Mouse (Mus musculus) midbrain, postnatal 0 days (tissue): ENCODE measurements around the gene C77080. TPM values are rescaled to one million over a fixed set of nuclear protein-coding genes. Genes with fewer than 3 reads are reported as not detected.

Experiments
- ATAC-seq: fragments of 200-750 bp; cut with Nextera tagmentation; 2 replicates; pipeline ENCODE4 v1.8.0; 2017; ENCODE audit warnings: moderate number of reproducible peaks, mild to moderate bottlenecking, moderate TSS enrichment, moderate library complexity; ENCODE audit not compliant: low FRiP score
- DNase-seq: peaks from one replicate; pipeline ENCODE4 v3.0.0-alpha.2; 2015; ENCODE audit warnings: low spot score
- H3K27ac ChIP-seq: fragments of 300-500 bp; sonication (generic); 2 replicates; pipeline ENCODE4 v1.5.1; 2014; ENCODE audit warnings: low read depth, mild to moderate bottlenecking, low read length, mixed read lengths
- H3K27me3 ChIP-seq: fragments of 300-500 bp; sonication (generic); 2 replicates; pipeline ENCODE4 v1.6.1; 2014; ENCODE audit warnings: low read length, control low read depth, mixed read lengths; ENCODE audit not compliant: insufficient read depth
- H3K36me3 ChIP-seq: fragments of 300-500 bp; sonication (generic); 2 replicates; pipeline ENCODE4 v1.6.1; 2014; ENCODE audit warnings: low read length, control low read depth, mixed read lengths; ENCODE audit not compliant: insufficient read depth
- H3K4me1 ChIP-seq: fragments of 300-500 bp; sonication (generic); 2 replicates; pipeline ENCODE4 v1.6.1; 2014; ENCODE audit warnings: mild to moderate bottlenecking, control low read depth, antibody characterized with exemption, low read length, mixed read lengths; ENCODE audit not compliant: insufficient read depth
- H3K4me2 ChIP-seq: fragments of 300-500 bp; sonication (generic); 2 replicates; pipeline ENCODE4 v1.6.1; 2014; ENCODE audit warnings: low read depth, mild to moderate bottlenecking, low read length, mixed read lengths; ENCODE audit not compliant: poor library complexity, severe bottlenecking
- H3K4me3 ChIP-seq: fragments of 300-500 bp; sonication (generic); 2 replicates; pipeline ENCODE4 v1.5.1; 2014; ENCODE audit warnings: low read depth, mild to moderate bottlenecking, low read length, moderate library complexity
- H3K9ac ChIP-seq: fragments of 300-500 bp; sonication (generic); replicated peaks from 2 replicates; pipeline ENCODE4 v1.6.1; 2014; ENCODE audit warnings: mild to moderate bottlenecking, low read length, moderate library complexity, mixed read lengths; ENCODE audit not compliant: poor library complexity, severe bottlenecking
- H3K9me3 ChIP-seq: fragments of 300-500 bp; sonication (generic); 2 replicates; pipeline ENCODE4 v1.6.1; 2016; ENCODE audit warnings: low read length, control low read depth
- CTCF ChIP-seq: IDR thresholded peaks from 2 replicates; pipeline ENCODE4 v1.5.1; 2016; ENCODE audit warnings: antibody characterized with exemption, mild to moderate bottlenecking
- WGBS: fragments of 180-500 bp; shearing (Covaris S2); extraction: QIAGEN DNeasy Blood & Tissue Kit; methylation state at CpG from one replicate; pipeline ENCODE4 v1.1.7; 2014; 5-methylcytosine and 5-hydroxymethylcytosine counted together
- polyA plus RNA-seq: library from polyadenylated mRNA; unstranded; fragments of >200 nt; fragmentation: Nextera tagmentation; extraction: Ambion mirVana; gene quantifications from 2 replicates; pipeline ENCODE4 v1.2.1, GENCODE M21; 2015
- total RNA-seq: library from RNA; depleted of rRNA; stranded (reverse); fragments of >200 nt; gene quantifications from 2 replicates; pipeline ENCODE4 v1.2.3, GENCODE M21; 2014

C77080 gene
- total and polyA plus RNA-seq, 2 experiments from 2014 or later, result 5.2 to 25.6 TPM

GRCm38 (mm10) chr4:129256450-129257380 is 4.5 kb downstream of the C77080 start:
- no peak for TF ChIP-seq CTCF
- H3K4me1 ChIP-seq, result peaks cover 4% of the 10 kb centered on the region; the same call in 1 of the 2 replicates
- no peak overlapping the region for H3K9ac ChIP-seq
- H3K36me3 ChIP-seq, result no peaks in the 10 kb centered on the region
- WGBS, result 30% methylated on average over 8 of the region's 8 CpGs
- H3K4me3 ChIP-seq, result no peak overlapping the region
- ATAC-seq (no peak), DNase-seq (peak; percentile 32)
- no peaks in the 10 kb centered on the region for H3K27me3 ChIP-seq
- H3K9me3 ChIP-seq, result no peaks in the 10 kb centered on the region
- no peak overlapping the region for H3K27ac ChIP-seq
- H3K4me2 ChIP-seq, result no peak overlapping the region

- H3K4me1 ChIP-seq, result peaks cover 4% of the 10 kb centered on the region; the same call in 1 of the 2 replicates
- peaks cover 9% of the 10 kb centered on the region; the same call in 1 of the 2 replicates for H3K27me3 ChIP-seq
- ATAC-seq (no peak), DNase-seq (no peak)
- H3K36me3 ChIP-seq, result no peaks in the 10 kb centered on the region
- no peaks in the 10 kb centered on the region for H3K9me3 ChIP-seq
- 94% methylated on average over 3 of the region's 3 CpGs for WGBS
- no peak overlapping the region for H3K9ac ChIP-seq
- TF ChIP-seq CTCF, result no peak
- no peak overlapping the region for H3K4me3 ChIP-seq
- no peak overlapping the region for H3K4me2 ChIP-seq
- no peak overlapping the region for H3K27ac ChIP-seq
Observed at GRCm38 (mm10) chr4:129254571-129254970, 6.6 kb downstream of the C77080 start.

GRCm38 (mm10) chr4:129252492-129252891 is 8.7 kb downstream of the C77080 start:
- no peaks in the 10 kb centered on the region for H3K36me3 ChIP-seq
- H3K27ac ChIP-seq, result no peak overlapping the region
- TF ChIP-seq CTCF, result no peak
- no peak for DNase-seq
- H3K9ac ChIP-seq, result no peak overlapping the region
- no peak overlapping the region for H3K4me2 ChIP-seq
- H3K27me3 ChIP-seq, result peaks cover 13% of the 10 kb centered on the region; the same call in 1 of the 2 replicates
- peaks cover 8% of the 10 kb centered on the region; the same call in 1 of the 2 replicates for H3K4me1 ChIP-seq
- no peak overlapping the region for H3K4me3 ChIP-seq
- H3K9me3 ChIP-seq, result no peaks in the 10 kb centered on the region
- no peak for ATAC-seq
- 94% methylated on average over 2 of the region's 2 CpGs for WGBS

- Histone ChIP-seq H3K4me2 (peak overlapping the region; percentile 12), H3K9me3 (no peaks in the 10 kb centered on the region), H3K9ac (0 out of 2 replicates have a peak overlapping the region, but pooled peaks have one; percentile 19), H3K4me1 (peaks cover 6% of the 10 kb centered on the region; the same call in 1 of the 2 replicates), H3K27ac (no peak overlapping the region), H3K27me3 (peaks cover 21% of the 10 kb centered on the region), H3K4me3 (no peak overlapping the region), H3K36me3 (no peaks in the 10 kb centered on the region)
- 5% methylated on average over 15 of the region's 15 CpGs for WGBS
- no peak for TF ChIP-seq CTCF
- DNase-seq (peak; percentile 16), ATAC-seq (no peak)
Observed at GRCm38 (mm10) chr4:129251482-129252125, 9.6 kb downstream of the C77080 start.

- Histone ChIP-seq H3K9ac (0 out of 2 replicates have a peak overlapping the region, but pooled peaks have one; percentile 19), H3K9me3 (no peaks in the 10 kb centered on the region), H3K4me3 (no peak overlapping the region), H3K4me2 (peak overlapping the region; percentile 12; the same call in 1 of the 2 replicates), H3K27me3 (peaks cover 21% of the 10 kb centered on the region), H3K27ac (no peak overlapping the region), H3K4me1 (peaks cover 4% of the 10 kb centered on the region; the same call in 1 of the 2 replicates), H3K36me3 (no peaks in the 10 kb centered on the region)
- ATAC-seq (no peak), DNase-seq (no peak)
- WGBS, result 25% methylated on average over 15 of the region's 15 CpGs
- TF ChIP-seq CTCF, result no peak
Observed at GRCm38 (mm10) chr4:129250759-129251481, 10.3 kb downstream of the C77080 start.
